Mouse (Mus musculus) neural tube, embryonic 12.5 days (tissue): Measurements from ENCODE around the gene Pja2. TPM values are rescaled to one million over a fixed set of nuclear protein-coding genes. Genes with fewer than 3 reads are reported as not detected.
"Not testable (repeated sequence)": the region's sequence is repeated elsewhere in the genome, so short reads cannot be mapped to it uniquely, and the experiment has no call there.

Experiments
- ATAC-seq: fragments of 200-750 bp; cut with Nextera tagmentation; 2 replicates; pipeline ENCODE4 v1.8.0; 2017; ENCODE audit warnings: low read depth, mild to moderate bottlenecking, moderate TSS enrichment, moderate library complexity; ENCODE audit not compliant: low FRiP score
- H3K27ac ChIP-seq: fragments of 300-500 bp; sonication (generic); 2 replicates; pipeline ENCODE4 v1.5.1; 2016
- H3K27me3 ChIP-seq: fragments of 300-500 bp; sonication (generic); replicated peaks from 2 replicates; pipeline ENCODE4 v1.6.1; 2016; ENCODE audit warnings: mild to moderate bottlenecking
- H3K36me3 ChIP-seq: fragments of 300-500 bp; sonication (generic); 2 replicates; pipeline ENCODE4 v1.6.1; 2016; ENCODE audit warnings: mild to moderate bottlenecking
- H3K4me1 ChIP-seq: fragments of 300-500 bp; sonication (generic); 2 replicates; pipeline ENCODE4 v1.6.1; 2016
- H3K4me2 ChIP-seq: fragments of 300-500 bp; sonication (generic); replicated peaks from 2 replicates; pipeline ENCODE4 v1.6.1; 2016; ENCODE audit warnings: mild to moderate bottlenecking
- H3K4me3 ChIP-seq: fragments of 300-500 bp; sonication (generic); 2 replicates; pipeline ENCODE4 v1.5.1; 2016
- H3K9ac ChIP-seq: fragments of 300-500 bp; sonication (generic); 2 replicates; pipeline ENCODE4 v1.6.1; 2016; ENCODE audit warnings: mild to moderate bottlenecking
- H3K9me3 ChIP-seq: fragments of 300-500 bp; sonication (generic); 2 replicates; pipeline ENCODE4 v1.6.1; 2016; ENCODE audit warnings: mild to moderate bottlenecking
- WGBS: fragments of 180-500 bp; shearing (Covaris S2); methylation state at CpG from one replicate; pipeline ENCODE4 v1.1.7; 2016; 5-methylcytosine and 5-hydroxymethylcytosine counted together
- polyA plus RNA-seq: library from polyadenylated mRNA; unstranded; fragments of >200 nt; fragmentation: Nextera tagmentation; extraction: Ambion mirVana; gene quantifications from 2 replicates; pipeline ENCODE4 v1.2.1, GENCODE M21; 2016

Gene Pja2
- polyA plus RNA-seq, 1 experiment from 2014 or later, result 113 TPM

- Histone ChIP-seq H3K27me3 (no peaks in the 10 kb centered on the region), H3K4me1 (no peaks in the 10 kb centered on the region), H3K36me3 (peaks cover 9% of the 10 kb centered on the region), H3K9me3 (no peaks in the 10 kb centered on the region), H3K4me3 (no peak overlapping the region), H3K4me2 (no peak overlapping the region), H3K9ac (no peak overlapping the region), H3K27ac (no peak overlapping the region)
- no peak for ATAC-seq
- WGBS, result 89% methylated on average over 5 of the region's 5 CpGs
Observed at GRCm38 (mm10) chr17:64276666-64277065, 55.0 kb downstream of the Pja2 start.

- no peak overlapping the region for H3K9ac ChIP-seq
- H3K27me3 ChIP-seq, result no peaks in the 10 kb centered on the region
- H3K27ac ChIP-seq, result no peak overlapping the region
- ATAC-seq, result no peak
- H3K4me1 ChIP-seq, result no peaks in the 10 kb centered on the region
- H3K36me3 ChIP-seq, result peaks cover 9% of the 10 kb centered on the region; the same call in 1 of the 2 replicates
- H3K4me3 ChIP-seq, result no peak overlapping the region
- WGBS, result 86% methylated on average over 4 of the region's 4 CpGs
- H3K4me2 ChIP-seq, result no peak overlapping the region
- no peaks in the 10 kb centered on the region for H3K9me3 ChIP-seq
Observed at GRCm38 (mm10) chr17:64275188-64275587, 56.5 kb downstream of the Pja2 start.

- 94% methylated on average over 10 of the region's 10 CpGs for WGBS
Observed at GRCm38 (mm10) chr17:64274341-64275105, 57.2 kb downstream of the Pja2 start.

GRCm38 (mm10) chr17:64260571-64260970 lies 71.1 kb downstream of the Pja2 start:
- Histone ChIP-seq H3K36me3 (no peaks in the 10 kb centered on the region), H3K9me3 (no peaks in the 10 kb centered on the region), H3K4me1 (no peaks in the 10 kb centered on the region), H3K4me2 (no peak overlapping the region), H3K27me3 (no peaks in the 10 kb centered on the region), H3K4me3 (no peak overlapping the region), H3K27ac (no peak overlapping the region), H3K9ac (no peak overlapping the region)
- WGBS, result 88% methylated on average over 1 of the region's 1 CpGs
- ATAC-seq, result no peak

More at GRCm38 (mm10) chr17:64274341-64275105, 57.2 kb downstream of the Pja2 start:
- peaks cover 9% of the 10 kb centered on the region; the same call in 1 of the 2 replicates for H3K36me3 ChIP-seq
- no peaks in the 10 kb centered on the region for H3K27me3 ChIP-seq
- no peak overlapping the region for H3K9ac ChIP-seq
- no peaks in the 10 kb centered on the region for H3K4me1 ChIP-seq
- H3K4me2 ChIP-seq, result no peak overlapping the region
- no peak overlapping the region for H3K27ac ChIP-seq
- H3K9me3 ChIP-seq, result no peaks in the 10 kb centered on the region
- no peak overlapping the region for H3K4me3 ChIP-seq
- ATAC-seq, result no peak

- Histone ChIP-seq H3K36me3 (no peaks in the 10 kb centered on the region), H3K9ac (no peak overlapping the region), H3K9me3 (no peaks in the 10 kb centered on the region), H3K4me1 (no peaks in the 10 kb centered on the region), H3K4me3 (no peak overlapping the region), H3K4me2 (no peak overlapping the region), H3K27ac (no peak overlapping the region), H3K27me3 (no peaks in the 10 kb centered on the region)
- ATAC-seq, result no peak
- WGBS, result 60% methylated on average over 3 of the region's 3 CpGs
Observed at GRCm38 (mm10) chr17:64248246-64248645, 83.5 kb downstream of the Pja2 start.

GRCm38 (mm10) chr17:64242898-64243297 lies 88.8 kb downstream of the Pja2 start:
- no peaks in the 10 kb centered on the region for H3K36me3 ChIP-seq
- H3K4me3 ChIP-seq, result no peak overlapping the region
- H3K4me2 ChIP-seq, result no peak overlapping the region
- H3K27me3 ChIP-seq, result no peaks in the 10 kb centered on the region
- H3K27ac ChIP-seq, result no peak overlapping the region
- WGBS, result 84% methylated on average over 12 of the region's 12 CpGs
- H3K4me1 ChIP-seq, result peaks cover 9% of the 10 kb centered on the region; the same call in 1 of the 2 replicates
- no peaks in the 10 kb centered on the region for H3K9me3 ChIP-seq
- no peak overlapping the region for H3K9ac ChIP-seq
- ATAC-seq, result no peak

- 44% methylated on average over 9 of the region's 9 CpGs for WGBS
- Histone ChIP-seq H3K27me3 (no peaks in the 10 kb centered on the region), H3K36me3 (no peaks in the 10 kb centered on the region), H3K4me1 (peaks cover 9% of the 10 kb centered on the region; the same call in 1 of the 2 replicates), H3K4me3 (no peak overlapping the region), H3K9ac (no peak overlapping the region), H3K4me2 (no peak overlapping the region), H3K9me3 (no peaks in the 10 kb centered on the region), H3K27ac (no peak overlapping the region)
- ATAC-seq, result no peak
Observed at GRCm38 (mm10) chr17:64242310-64242859, 89.3 kb downstream of the Pja2 start.

- no peak overlapping the region for H3K27ac ChIP-seq
- WGBS, result 66% methylated on average over 11 of the region's 11 CpGs
- peaks cover 9% of the 10 kb centered on the region; the same call in 1 of the 2 replicates for H3K4me1 ChIP-seq
- no peak overlapping the region for H3K9ac ChIP-seq
- H3K4me3 ChIP-seq, result no peak overlapping the region
- no peaks in the 10 kb centered on the region for H3K36me3 ChIP-seq
- no peaks in the 10 kb centered on the region for H3K27me3 ChIP-seq
- H3K9me3 ChIP-seq, result no peaks in the 10 kb centered on the region
- H3K4me2 ChIP-seq, result no peak overlapping the region
- no peak for ATAC-seq
Observed at GRCm38 (mm10) chr17:64241544-64242292, 90.0 kb downstream of the Pja2 start.

- H3K27ac ChIP-seq, result no peak overlapping the region
- 74% methylated on average over 4 of the region's 4 CpGs for whole genome bisulfite sequencing
- H3K4me3 ChIP-seq, result no peak overlapping the region
- no peaks in the 10 kb centered on the region for H3K4me1 ChIP-seq
- H3K9ac ChIP-seq, result no peak overlapping the region
- H3K9me3 ChIP-seq, result no peaks in the 10 kb centered on the region
- no peak overlapping the region for H3K4me2 ChIP-seq
- no peaks in the 10 kb centered on the region for H3K36me3 ChIP-seq
- ATAC-seq, result no peak
- H3K27me3 ChIP-seq, result no peaks in the 10 kb centered on the region
Observed at GRCm38 (mm10) chr17:64232134-64232533, 99.6 kb downstream of the Pja2 start.

- not testable (repeated sequence) for H3K9me3 ChIP-seq, H3K9ac ChIP-seq, H3K27me3 ChIP-seq, H3K4me3 ChIP-seq, ATAC-seq, H3K27ac ChIP-seq, H3K36me3 ChIP-seq, H3K4me1 ChIP-seq, H3K4me2 ChIP-seq
- 92% methylated on average over 4 of the region's 4 CpGs for WGBS
Observed at GRCm38 (mm10) chr17:64231637-64232036, 100.1 kb downstream of the Pja2 start.

- no peaks in the 10 kb centered on the region for H3K36me3 ChIP-seq
- H3K4me3 ChIP-seq, result no peak overlapping the region
- no peaks in the 10 kb centered on the region for H3K9me3 ChIP-seq
- H3K27me3 ChIP-seq, result no peaks in the 10 kb centered on the region
- H3K4me2 ChIP-seq, result no peak overlapping the region
- H3K27ac ChIP-seq, result no peak overlapping the region
- H3K9ac ChIP-seq, result no peak overlapping the region
- WGBS, result 74% methylated on average over 8 of the region's 8 CpGs
- no peak for ATAC-seq
- no peaks in the 10 kb centered on the region for H3K4me1 ChIP-seq
Observed at GRCm38 (mm10) chr17:64231172-64231571, 100.5 kb downstream of the Pja2 start.
